Mouse (Mus musculus): ENCODE results near the gene Cib3.
A peak's percentile ranks its signal among the peaks of the same experiment; 100 is the strongest.

DNA sequence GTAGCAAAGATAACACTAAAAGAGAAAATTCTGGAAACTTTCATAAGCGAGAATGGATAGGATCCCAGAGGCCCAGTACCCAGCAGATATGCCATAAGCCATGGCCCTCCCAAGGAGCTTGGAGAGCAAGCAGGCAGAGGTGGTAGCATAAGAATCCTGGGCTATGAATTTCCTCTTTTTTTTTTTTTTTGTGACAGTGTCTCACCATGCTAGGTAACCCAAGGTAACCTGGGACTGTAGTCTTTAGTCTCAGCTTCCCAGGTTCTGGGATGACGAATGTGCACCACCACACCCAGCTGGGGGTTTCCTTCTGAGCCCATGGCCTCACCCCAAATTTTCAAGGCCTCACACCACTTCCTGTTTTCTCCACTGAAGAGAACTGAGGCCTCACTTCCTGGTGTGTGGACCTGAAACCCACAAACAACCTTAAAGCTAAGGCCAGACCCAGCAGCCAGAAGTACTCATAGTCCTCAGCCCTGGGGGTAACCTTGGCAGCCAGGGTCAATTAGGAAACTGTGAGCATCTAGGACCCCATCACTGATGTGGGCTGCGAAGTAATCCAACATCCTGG, 43.5 kb downstream of the Cib3 start:
- TF ChIP-seq CTCF (conservative IDR thresholded peaks at IDR 0.05 in 1 of 2, IDR thresholded peaks at IDR 0.05 in 1 of 2; ENCODE audit: low read depth in 2 of 2, low read length in 2 of 2) (no peak), POLR2A (IDR thresholded peaks at IDR 0.05; ENCODE audit: low read depth, low read length) (0 out of 2 replicates have a peak, but pooled peaks have one; percentile 22), MAFK (IDR thresholded peaks at IDR 0.05; ENCODE audit: insufficient replicate concordance, low read length) (no peak), ZNF384 (IDR thresholded peaks at IDR 0.05; ENCODE audit: low read depth, low read length) (peak; percentile 89), ETS1 (conservative IDR thresholded peaks at IDR 0.05; ENCODE audit: low read depth, low read length) (peak; percentile 81), GABPA (IDR thresholded peaks at IDR 0.05; ENCODE audit: insufficient replicate concordance, low read depth, low read length) (no peak), JUN (IDR thresholded peaks at IDR 0.05; ENCODE audit: insufficient read depth, low read depth, low read length) (0 out of 2 replicates have a peak, but pooled peaks have one; percentile 35), RCOR1 (conservative IDR thresholded peaks at IDR 0.05; ENCODE audit: low read depth, low read length) (no peak), ZC3H11A (IDR thresholded peaks at IDR 0.05; ENCODE audit: low read depth, low read length) (no peak)

Data from CH12.LX (cell line).